Mouse (Mus musculus): ENCODE results near the gene Prima1. TPM values are rescaled to one million over a fixed set of nuclear protein-coding genes. Genes with fewer than 3 reads are reported as not detected.

Prima1 gene
- polyA plus RNA-seq, 1 experiment from 2014 or later: 0.49 TPM

DNA sequence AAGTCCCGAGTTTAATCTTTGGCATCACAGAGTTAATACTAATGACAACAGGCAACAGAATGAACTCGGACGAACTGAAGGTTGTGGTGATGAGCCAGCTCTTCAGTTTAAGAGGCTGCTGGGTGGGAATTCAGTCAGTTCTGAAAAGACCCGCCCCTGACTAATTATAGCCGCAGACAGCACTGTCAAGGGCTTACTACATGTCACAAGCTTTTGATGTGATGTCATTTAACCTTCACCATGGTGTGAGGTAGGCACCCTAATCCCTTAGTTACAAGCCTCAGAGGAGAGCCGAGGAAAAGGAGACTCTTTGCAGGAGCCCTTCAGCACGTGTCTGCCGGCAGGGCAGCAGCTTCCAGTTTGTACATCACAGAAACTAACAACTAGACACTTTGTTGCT lies 53.7 kb downstream of the Prima1 start:
- Histone ChIP-seq H3K9ac (ENCODE audit: low read depth, low read length) (no peak overlapping the region), H3K27me3 (ENCODE audit: control insufficient read depth, insufficient read depth, low read length) (no peaks in the 10 kb centered on the region), H3K4me2 (replicated peaks; ENCODE audit: low read depth, low read length) (no peak overlapping the region), H3K36me3 (ENCODE audit: control insufficient read depth, insufficient read depth, low read length) (no peaks in the 10 kb centered on the region), H3K27ac (ENCODE audit: low read depth, low read length) (no peak overlapping the region), H3K4me3 (ENCODE audit: low read length) (no peak overlapping the region), H3K4me1 (ENCODE audit: control insufficient read depth, insufficient read depth, low read length) (no peaks in the 10 kb centered on the region), H3K9me3 (ENCODE audit: control insufficient read depth, low read length) (no peaks in the 10 kb centered on the region)
- 41% methylated on average over 8 of the region's 8 CpGs for WGBS
- no peak for ATAC-seq (ENCODE audit: low FRiP score, low TSS enrichment)

DNA sequence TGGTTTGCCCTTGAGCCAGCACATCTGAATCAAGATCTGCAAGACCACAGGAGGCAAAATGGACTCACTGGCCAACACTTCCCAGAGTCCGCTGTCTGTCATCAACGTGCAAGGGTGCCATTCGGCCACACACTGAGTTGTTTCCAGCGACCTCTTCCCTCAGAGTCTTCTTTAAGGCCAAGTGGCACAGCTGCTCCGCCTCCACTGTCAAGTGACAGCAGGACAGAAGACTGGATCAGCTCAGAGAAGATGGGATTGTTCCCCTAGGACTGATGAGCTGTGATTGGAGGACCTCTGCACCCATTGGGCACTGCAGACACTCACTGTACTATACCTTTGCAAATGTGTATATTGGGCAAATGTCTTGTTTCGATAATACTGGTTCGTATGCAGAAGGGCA lies 54.9 kb downstream of the Prima1 start:
- H3K27ac ChIP-seq (ENCODE audit: low read depth, low read length): no peak overlapping the region
- H3K9me3 ChIP-seq (ENCODE audit: control insufficient read depth, low read length): no peaks in the 10 kb centered on the region
- no peaks in the 10 kb centered on the region for H3K27me3 ChIP-seq (ENCODE audit: control insufficient read depth, insufficient read depth, low read length)
- H3K4me2 ChIP-seq (replicated peaks; ENCODE audit: low read depth, low read length): no peak overlapping the region
- 60% methylated on average over 7 of the region's 7 CpGs for WGBS
- no peak overlapping the region for H3K4me3 ChIP-seq (ENCODE audit: low read length)
- ATAC-seq (ENCODE audit: low FRiP score, low TSS enrichment): no peak
- no peaks in the 10 kb centered on the region for H3K36me3 ChIP-seq (ENCODE audit: control insufficient read depth, insufficient read depth, low read length)
- no peak overlapping the region for H3K9ac ChIP-seq (ENCODE audit: low read depth, low read length)
- no peaks in the 10 kb centered on the region for H3K4me1 ChIP-seq (ENCODE audit: control insufficient read depth, insufficient read depth, low read length)

DNA sequence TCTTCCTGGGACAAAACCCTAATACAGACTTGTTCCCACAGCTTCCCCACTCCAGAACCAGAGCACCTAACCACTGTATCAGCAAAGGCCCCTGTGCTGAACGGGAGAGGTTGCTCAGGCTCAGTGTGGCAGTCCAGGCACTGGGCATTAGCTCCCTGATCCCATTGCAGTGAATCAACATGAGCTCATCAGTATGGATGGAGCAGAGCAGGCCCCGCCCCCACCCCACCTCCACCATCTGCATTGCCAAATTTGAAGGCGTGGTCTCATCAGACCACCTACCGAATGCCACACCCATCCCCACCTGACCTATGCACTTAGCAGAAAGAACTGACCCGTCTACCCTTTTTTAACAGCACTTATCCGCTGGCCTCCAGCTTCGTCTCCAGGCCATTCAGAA lies 58.9 kb downstream of the Prima1 start:
- no peaks in the 10 kb centered on the region for H3K9me3 ChIP-seq (ENCODE audit: control insufficient read depth, low read length)
- no peaks in the 10 kb centered on the region for H3K4me1 ChIP-seq (ENCODE audit: control insufficient read depth, insufficient read depth, low read length)
- H3K27ac ChIP-seq (ENCODE audit: low read depth, low read length): no peak overlapping the region
- H3K4me2 ChIP-seq (replicated peaks; ENCODE audit: low read depth, low read length): no peak overlapping the region
- no peaks in the 10 kb centered on the region for H3K27me3 ChIP-seq (ENCODE audit: control insufficient read depth, insufficient read depth, low read length)
- H3K9ac ChIP-seq (ENCODE audit: low read depth, low read length): no peak overlapping the region
- H3K4me3 ChIP-seq (ENCODE audit: low read length): no peak overlapping the region
- H3K36me3 ChIP-seq (ENCODE audit: control insufficient read depth, insufficient read depth, low read length): no peaks in the 10 kb centered on the region
- no peak; the same call in 1 of the 2 replicates for ATAC-seq (ENCODE audit: low FRiP score, low TSS enrichment)
- 19% methylated on average over 7 of the region's 7 CpGs for WGBS

DNA sequence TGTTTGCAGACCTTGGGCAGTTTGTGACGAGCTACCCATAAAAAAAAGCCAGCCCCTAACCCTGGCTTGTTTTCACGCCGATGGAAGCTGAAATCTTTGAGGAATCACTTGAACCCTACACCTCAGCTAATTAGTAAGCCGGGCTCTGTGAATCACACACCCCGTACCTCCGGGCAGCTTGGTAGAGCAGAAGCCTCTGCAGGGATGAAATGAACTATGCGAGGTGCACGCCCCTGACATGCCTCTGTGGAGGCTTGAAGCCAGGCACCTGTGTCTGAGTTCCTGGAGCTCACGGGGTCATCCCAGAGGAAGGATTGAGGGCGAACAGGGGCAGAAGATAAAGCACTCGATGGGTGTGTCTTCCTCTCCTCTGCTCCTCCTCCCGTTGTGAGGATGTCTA lies 73.1 kb downstream of the Prima1 start:
- no peak overlapping the region for H3K4me2 ChIP-seq (replicated peaks; ENCODE audit: low read depth, low read length)
- H3K4me3 ChIP-seq (ENCODE audit: low read length): no peak overlapping the region
- no peak overlapping the region for H3K27ac ChIP-seq (ENCODE audit: low read depth, low read length)
- peaks cover 6% of the 10 kb centered on the region; the same call in 1 of the 2 replicates for H3K4me1 ChIP-seq (ENCODE audit: control insufficient read depth, insufficient read depth, low read length)
- no peak overlapping the region for H3K9ac ChIP-seq (ENCODE audit: low read depth, low read length)
- no peaks in the 10 kb centered on the region for H3K36me3 ChIP-seq (ENCODE audit: control insufficient read depth, insufficient read depth, low read length)
- no peaks in the 10 kb centered on the region for H3K27me3 ChIP-seq (ENCODE audit: control insufficient read depth, insufficient read depth, low read length)
- no peaks in the 10 kb centered on the region for H3K9me3 ChIP-seq (ENCODE audit: control insufficient read depth, low read length)
- peak; percentile 53; the same call in 1 of the 2 replicates for ATAC-seq (ENCODE audit: low FRiP score, low TSS enrichment)
- WGBS: 24% methylated on average over 12 of the region's 12 CpGs

DNA sequence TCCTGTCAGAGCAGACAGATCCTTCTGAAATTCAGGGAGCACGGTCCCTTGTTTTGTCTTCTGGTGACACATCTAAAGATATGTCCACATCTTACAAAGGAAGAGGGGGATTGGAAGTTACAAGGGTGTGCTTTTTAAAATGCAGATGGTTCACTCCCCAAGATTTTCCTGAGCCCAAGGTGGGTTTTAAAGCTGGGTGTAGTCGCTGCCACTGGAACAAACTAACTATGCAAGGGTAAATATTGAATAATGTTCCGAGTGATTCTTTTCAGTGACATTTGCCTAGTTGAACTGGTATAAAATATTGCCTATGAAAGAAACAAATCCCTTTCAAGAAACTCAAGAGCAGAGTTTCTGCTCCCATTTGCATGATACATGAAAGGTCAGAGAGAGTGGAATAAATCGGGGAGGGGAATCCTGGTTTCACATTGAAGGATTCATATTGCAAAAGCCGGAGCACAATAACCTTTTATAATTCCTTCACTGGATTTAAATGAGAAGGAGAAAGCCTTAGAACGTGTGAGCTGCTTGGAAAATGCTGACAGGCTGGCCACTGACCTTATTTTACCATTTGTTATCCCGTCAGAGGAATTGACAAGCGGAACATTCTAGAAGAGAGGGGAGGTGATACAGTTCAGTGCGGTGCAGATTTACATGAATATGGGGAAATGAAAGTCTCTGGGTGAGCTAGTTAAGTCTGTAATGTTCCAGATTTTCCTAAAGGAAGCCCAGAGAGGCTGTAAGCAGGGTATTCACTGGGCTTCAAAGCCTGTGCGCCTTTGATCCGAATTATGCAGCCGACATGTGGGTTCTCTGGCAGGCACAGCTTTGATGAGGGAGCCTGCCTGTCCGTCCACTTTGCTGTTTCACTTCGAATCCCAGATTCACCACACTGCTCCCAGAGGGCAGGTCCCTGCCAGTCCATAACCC lies 77.6 kb downstream of the Prima1 start:
- Histone ChIP-seq H3K27ac (ENCODE audit: low read depth, low read length) (no peak overlapping the region), H3K4me3 (ENCODE audit: low read length) (no peak overlapping the region), H3K4me1 (ENCODE audit: control insufficient read depth, insufficient read depth, low read length) (no peaks in the 10 kb centered on the region), H3K9ac (ENCODE audit: low read depth, low read length) (no peak overlapping the region), H3K4me2 (replicated peaks; ENCODE audit: low read depth, low read length) (no peak overlapping the region), H3K27me3 (ENCODE audit: control insufficient read depth, insufficient read depth, low read length) (no peaks in the 10 kb centered on the region), H3K9me3 (ENCODE audit: control insufficient read depth, low read length) (no peaks in the 10 kb centered on the region), H3K36me3 (ENCODE audit: control insufficient read depth, insufficient read depth, low read length) (no peaks in the 10 kb centered on the region)
- 52% methylated on average over 14 of the region's 14 CpGs for WGBS
- ATAC-seq (ENCODE audit: low FRiP score, low TSS enrichment): no peak

DNA sequence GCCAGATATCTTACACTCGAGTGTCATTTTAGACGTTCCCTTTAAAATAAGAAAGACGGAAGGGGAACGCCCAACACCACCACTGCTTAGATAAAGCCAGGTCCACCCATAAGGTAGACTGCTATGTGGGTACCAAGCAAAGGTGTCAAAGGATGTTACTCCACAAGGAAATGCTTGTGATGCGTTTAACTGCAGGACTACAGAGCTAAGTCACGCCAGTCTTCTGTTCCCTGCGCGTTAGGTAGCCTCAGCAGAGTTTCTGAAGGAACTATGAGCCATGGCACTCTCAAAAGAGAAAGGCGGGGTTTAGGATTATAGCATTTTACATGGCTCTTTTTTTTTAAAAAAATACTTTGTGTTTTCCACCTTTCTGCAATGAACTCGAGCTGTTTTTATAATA lies 78.4 kb downstream of the Prima1 start:
- Histone ChIP-seq H3K4me1 (ENCODE audit: control insufficient read depth, insufficient read depth, low read length) (no peaks in the 10 kb centered on the region), H3K4me3 (ENCODE audit: low read length) (no peak overlapping the region), H3K36me3 (ENCODE audit: control insufficient read depth, insufficient read depth, low read length) (no peaks in the 10 kb centered on the region), H3K9ac (ENCODE audit: low read depth, low read length) (no peak overlapping the region), H3K4me2 (replicated peaks; ENCODE audit: low read depth, low read length) (no peak overlapping the region), H3K27ac (ENCODE audit: low read depth, low read length) (no peak overlapping the region), H3K27me3 (ENCODE audit: control insufficient read depth, insufficient read depth, low read length) (no peaks in the 10 kb centered on the region), H3K9me3 (ENCODE audit: control insufficient read depth, low read length) (no peaks in the 10 kb centered on the region)
- no peak for ATAC-seq (ENCODE audit: low FRiP score, low TSS enrichment)
- WGBS: 81% methylated on average over 10 of the region's 10 CpGs

DNA sequence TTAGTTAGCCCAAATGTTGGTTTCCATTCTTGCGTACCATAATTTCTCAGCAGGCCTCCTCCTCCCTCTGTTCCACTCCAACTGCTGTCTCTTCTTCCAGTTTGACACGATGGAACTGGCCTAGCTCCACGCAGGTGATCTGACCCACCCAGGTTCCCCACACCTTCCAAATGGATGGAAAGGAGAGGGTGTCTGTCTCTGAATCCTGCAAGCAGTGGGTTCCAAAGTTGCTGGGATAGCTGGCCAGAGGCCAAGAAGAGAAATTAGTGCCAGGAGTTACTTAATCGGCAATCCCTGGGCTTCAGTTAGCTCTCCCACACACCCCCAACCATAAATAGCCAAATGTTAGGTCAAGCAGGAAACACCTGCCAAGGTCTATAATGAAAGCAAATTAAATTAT lies 81.2 kb downstream of the Prima1 start:
- no peak for ATAC-seq (ENCODE audit: low FRiP score, low TSS enrichment)
- no peak overlapping the region for H3K4me2 ChIP-seq (replicated peaks; ENCODE audit: low read depth, low read length)
- H3K36me3 ChIP-seq (ENCODE audit: control insufficient read depth, insufficient read depth, low read length): no peaks in the 10 kb centered on the region
- no peaks in the 10 kb centered on the region for H3K4me1 ChIP-seq (ENCODE audit: control insufficient read depth, insufficient read depth, low read length)
- 82% methylated on average over 4 of the region's 4 CpGs for WGBS
- no peak overlapping the region for H3K9ac ChIP-seq (ENCODE audit: low read depth, low read length)
- H3K9me3 ChIP-seq (ENCODE audit: control insufficient read depth, low read length): no peaks in the 10 kb centered on the region
- no peak overlapping the region for H3K4me3 ChIP-seq (ENCODE audit: low read length)
- no peaks in the 10 kb centered on the region for H3K27me3 ChIP-seq (ENCODE audit: control insufficient read depth, insufficient read depth, low read length)
- no peak overlapping the region for H3K27ac ChIP-seq (ENCODE audit: low read depth, low read length)

DNA sequence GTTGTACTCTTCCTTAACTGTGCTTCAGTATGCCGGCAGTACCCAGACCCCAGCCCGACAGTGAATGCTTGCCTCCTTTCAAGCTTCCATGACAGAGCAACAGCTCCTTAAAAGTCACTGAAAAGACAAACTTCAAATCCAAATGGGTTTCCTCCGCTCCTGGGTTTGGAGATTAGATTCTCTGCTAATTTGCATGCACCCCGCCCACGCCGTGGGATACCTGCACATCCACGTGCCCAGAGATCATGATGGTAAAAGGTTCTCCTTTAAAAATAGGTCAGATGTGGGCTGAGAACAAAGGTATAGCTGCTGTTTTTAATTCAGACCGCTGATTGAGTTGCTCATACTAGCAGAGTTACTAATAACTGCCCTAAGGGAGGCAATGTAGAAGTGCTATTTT lies 82.9 kb downstream of the Prima1 start:
- no peak overlapping the region for H3K27ac ChIP-seq (ENCODE audit: low read depth, low read length)
- no peaks in the 10 kb centered on the region for H3K9me3 ChIP-seq (ENCODE audit: control insufficient read depth, low read length)
- H3K36me3 ChIP-seq (ENCODE audit: control insufficient read depth, insufficient read depth, low read length): no peaks in the 10 kb centered on the region
- H3K9ac ChIP-seq (ENCODE audit: low read depth, low read length): no peak overlapping the region
- H3K4me2 ChIP-seq (replicated peaks; ENCODE audit: low read depth, low read length): no peak overlapping the region
- ATAC-seq (ENCODE audit: low FRiP score, low TSS enrichment): no peak
- no peak overlapping the region for H3K4me3 ChIP-seq (ENCODE audit: low read length)
- no peaks in the 10 kb centered on the region for H3K27me3 ChIP-seq (ENCODE audit: control insufficient read depth, insufficient read depth, low read length)
- 72% methylated on average over 8 of the region's 8 CpGs for WGBS
- H3K4me1 ChIP-seq (ENCODE audit: control insufficient read depth, insufficient read depth, low read length): no peaks in the 10 kb centered on the region

DNA sequence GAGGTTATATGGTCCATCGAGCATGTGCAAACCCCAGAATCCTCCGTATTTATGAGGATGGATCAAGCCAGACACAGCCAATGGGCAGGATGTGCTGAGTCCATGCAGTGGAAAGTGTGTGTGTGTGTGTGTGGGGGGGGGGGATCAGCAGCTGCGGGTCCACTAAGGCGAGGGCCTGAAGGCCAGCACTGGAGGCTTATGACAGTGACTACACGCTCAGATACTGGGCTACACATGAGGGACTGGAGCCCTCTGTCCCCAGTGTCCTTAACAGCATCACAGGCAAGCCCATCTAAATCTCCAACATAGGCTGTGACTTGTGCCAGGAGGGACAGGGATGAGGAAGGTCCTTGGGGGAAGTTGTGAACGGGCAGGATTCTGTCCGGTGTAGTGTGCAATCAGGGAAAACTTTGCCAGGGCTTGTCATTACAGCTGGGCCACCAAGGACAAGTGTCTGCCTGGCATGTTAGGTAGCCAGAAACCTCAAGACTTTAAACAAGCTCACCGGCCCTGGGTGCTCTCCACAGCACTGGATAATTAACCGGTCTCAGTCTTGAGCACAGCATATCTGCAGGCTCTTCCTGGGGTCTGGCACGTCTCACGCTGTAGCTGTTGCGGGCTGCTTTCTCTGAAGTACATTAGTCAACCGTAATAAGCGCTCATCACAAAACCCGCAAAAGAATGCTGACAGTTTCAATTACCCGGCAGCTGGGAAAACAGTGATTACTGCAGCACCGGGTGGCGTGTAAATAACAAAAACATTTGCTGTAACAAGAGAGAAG lies 84.6 kb downstream of the Prima1 start:
- ATAC-seq (ENCODE audit: low FRiP score, low TSS enrichment): no peak
- Histone ChIP-seq H3K4me2 (replicated peaks; ENCODE audit: low read depth, low read length) (no peak overlapping the region), H3K9ac (ENCODE audit: low read depth, low read length) (no peak overlapping the region), H3K9me3 (ENCODE audit: control insufficient read depth, low read length) (no peaks in the 10 kb centered on the region), H3K27ac (ENCODE audit: low read depth, low read length) (no peak overlapping the region), H3K27me3 (ENCODE audit: control insufficient read depth, insufficient read depth, low read length) (no peaks in the 10 kb centered on the region), H3K4me1 (ENCODE audit: control insufficient read depth, insufficient read depth, low read length) (no peaks in the 10 kb centered on the region), H3K4me3 (ENCODE audit: low read length) (no peak overlapping the region), H3K36me3 (ENCODE audit: control insufficient read depth, insufficient read depth, low read length) (no peaks in the 10 kb centered on the region)
- WGBS: 45% methylated on average over 18 of the region's 18 CpGs
